Mouse (Mus musculus) lung, adult 18-20 months (tissue): ENCODE measurements around the gene Pcyt2.

Experiments
- DNase-seq, 2 experiments: peaks; one replicate each; pipeline ENCODE4 v3.0.0; 2022; ENCODE audit warnings: mixed read lengths in 2 of 2

The Pcyt2 gene

DNA sequence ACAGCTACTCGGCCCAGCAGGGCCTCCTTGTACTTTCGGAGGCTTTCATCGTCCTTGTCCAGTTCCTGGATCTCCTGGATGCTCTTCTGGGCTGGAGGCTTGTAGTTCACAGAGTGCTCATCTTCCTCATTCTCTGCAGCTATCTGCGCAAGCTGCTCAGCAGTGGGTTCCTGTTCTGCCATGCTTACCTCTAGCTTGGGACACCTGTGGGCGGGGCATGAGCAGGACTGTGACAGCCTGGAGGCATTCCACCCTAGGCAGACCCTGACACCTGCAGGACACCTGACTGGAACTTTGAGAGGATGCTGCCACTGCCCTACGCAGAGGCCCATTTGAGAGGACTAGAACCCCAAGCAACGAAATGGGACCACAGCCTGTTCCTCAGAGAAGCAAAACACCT, 37.5 kb downstream of the Pcyt2 start:
- peak; percentile 43 to 51 for DNase-seq

DNA sequence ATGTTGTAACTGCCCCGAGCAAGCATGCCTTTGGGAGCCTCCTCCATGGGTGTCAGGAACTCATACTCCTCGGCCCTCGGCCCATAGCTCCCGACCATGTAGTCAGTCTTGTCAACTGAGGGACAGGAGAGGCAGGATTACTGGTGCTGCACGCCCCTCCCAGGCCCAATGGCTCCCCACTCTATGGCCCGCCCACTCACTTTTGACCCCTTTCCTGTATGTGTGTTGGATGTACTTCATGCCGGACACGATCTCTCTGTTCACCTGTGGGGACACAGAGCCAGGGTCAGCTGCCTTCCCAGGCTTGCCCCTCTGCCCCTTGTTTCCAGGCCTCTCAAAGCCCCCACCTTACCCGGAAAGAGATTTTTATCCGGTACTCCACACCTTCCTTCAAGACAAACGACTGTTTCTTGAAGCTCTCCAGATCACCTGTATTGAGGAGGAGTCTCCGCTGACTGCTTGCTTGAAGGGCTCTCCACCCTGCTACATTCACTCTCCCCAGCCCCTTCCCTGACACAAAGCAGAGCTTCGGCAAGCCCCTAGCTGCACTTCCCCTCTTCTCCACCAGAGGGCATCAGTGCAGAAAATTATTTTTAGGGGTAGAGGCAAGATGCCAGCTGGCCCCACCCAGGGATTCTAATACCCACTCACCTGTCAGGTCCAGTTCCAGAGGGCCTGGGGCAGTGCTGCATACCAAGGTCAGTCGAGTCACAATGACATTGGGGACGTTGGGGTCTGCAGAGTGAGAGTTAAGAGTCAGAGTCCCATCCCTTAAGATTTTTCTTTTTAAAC, 38.2 kb downstream of the Pcyt2 start:
- peak; percentile 67 to 78 for DNase-seq

DNA sequence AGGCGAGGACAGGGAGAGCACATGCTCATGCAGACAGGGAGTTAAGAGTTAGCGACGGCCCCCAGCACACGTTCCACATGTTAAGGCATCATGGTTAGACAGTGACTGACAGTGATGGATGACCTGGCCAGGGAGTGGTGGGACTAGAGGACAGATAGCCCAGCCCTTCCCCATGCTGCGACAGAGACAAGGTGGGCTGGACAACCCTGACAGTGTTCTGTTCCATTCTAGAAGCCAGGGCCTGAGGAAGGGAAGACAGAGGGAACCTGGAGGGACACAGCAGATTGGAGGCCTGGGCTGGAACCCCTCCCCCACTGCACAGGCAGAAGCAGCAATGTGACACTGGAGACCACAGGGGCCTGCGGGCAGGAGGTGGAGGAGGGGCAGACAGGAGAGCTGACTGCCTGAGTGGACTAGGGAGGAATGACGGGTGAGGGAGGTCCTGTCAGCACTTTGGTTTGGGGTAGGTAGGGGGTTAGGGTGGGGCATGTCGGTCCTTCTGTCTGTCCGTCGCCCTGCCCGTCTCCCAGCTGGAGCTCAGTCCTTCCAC, 39.0 kb downstream of the Pcyt2 start:
- peak in 1 of 2 experiments; percentile 18 for DNase-seq

DNA sequence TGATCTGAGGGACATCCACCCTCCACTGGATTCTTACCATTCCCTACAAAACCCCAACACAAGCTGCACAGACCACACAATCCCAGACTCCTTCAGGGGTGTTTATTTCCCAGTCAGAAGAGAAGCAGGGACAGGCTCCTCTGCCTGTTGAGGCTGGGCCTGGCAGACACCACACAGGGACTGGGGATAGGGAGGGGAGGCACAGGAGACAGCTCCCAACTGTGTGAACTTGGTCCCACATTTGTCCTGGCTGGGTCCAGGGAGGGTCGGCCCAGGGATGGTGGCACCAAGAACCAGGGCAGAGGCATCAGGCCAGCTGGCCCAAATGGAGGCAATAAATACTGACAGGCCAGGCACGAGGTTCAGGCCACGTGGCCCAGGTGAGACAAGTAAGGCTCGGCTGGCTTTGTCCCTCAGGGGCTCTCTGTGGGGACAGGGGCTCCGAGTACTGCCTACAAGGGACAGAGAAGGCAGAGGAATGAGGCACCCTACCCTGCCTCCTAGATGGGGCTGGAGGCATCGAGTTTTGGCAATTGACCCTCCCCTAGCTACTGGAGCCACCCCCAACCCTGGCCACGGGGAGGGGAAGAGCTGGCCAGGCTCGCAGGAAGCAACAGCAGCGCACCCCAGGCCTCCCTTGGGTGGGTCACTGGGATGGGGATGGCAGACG, 39.6 kb downstream of the Pcyt2 start:
- no peak for DNase-seq

DNA sequence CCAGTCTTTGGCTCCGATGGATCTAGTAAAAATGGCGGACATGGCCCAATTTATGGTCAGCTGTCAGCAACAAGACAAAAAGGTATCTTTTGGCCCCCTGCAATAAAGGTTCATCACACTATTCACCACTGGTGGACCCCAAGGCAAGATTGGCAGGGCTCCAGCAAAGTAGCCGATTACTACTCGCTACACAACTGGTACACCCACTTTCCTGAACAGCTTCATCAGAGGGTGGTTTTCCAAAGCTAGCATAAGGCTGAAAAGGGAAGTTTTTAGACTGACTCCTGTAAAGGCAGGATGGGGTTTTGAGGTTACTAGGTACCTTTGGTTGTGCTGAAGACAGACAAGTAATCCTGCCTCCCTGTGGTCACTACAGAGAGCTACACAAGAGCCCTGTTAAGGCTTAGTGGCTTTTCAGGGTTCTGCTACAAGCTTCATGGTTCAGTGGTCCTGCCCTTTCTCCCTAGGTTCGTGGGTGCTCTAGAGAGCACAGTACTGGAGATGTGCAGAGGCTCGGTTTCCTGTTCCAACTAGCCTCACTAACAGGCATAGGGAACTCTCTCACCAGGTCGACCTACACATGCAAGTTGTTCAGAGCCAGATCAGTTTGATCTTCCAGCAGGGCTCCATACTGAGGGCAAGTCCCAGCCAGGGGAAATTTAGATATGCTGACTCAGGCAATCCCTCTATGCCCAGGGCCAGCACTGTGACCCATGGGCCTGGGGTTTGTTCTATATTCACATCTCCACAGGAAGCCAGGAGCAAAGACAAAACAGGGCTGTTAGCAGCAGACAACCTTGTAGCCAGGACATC, 40.3 kb downstream of the Pcyt2 start:
- no peak for DNase-seq

DNA sequence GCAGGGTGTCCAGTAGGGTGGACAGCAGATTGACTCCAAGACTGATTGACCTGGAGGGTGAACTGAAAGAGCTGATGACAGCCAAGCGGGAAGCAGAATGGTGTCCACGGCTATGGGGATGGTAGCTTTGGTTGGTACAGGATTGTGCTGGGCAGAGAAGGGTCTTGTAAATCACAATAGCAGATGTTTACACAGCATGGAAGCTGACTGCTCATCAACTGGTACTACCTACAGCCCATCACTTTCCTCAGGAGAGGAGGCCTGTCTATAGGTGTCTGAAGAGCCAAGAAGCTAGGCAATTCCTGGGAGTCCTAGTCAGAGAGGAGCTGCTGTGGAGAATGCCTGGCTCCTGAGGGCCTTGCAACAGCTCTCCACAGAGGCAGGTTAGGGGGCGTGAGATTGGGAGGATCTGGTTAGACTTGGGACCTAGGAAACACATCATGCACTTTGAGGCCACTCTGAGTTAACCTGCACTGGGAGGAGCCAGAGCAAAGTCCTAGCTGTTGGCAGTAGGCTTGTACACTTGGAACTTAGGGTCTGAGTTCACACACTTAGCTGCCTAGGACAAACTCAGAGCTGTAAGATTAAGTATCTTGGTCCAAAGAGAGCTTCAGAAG, 41.3 kb downstream of the Pcyt2 start:
- DNase-seq, result no peak

DNA sequence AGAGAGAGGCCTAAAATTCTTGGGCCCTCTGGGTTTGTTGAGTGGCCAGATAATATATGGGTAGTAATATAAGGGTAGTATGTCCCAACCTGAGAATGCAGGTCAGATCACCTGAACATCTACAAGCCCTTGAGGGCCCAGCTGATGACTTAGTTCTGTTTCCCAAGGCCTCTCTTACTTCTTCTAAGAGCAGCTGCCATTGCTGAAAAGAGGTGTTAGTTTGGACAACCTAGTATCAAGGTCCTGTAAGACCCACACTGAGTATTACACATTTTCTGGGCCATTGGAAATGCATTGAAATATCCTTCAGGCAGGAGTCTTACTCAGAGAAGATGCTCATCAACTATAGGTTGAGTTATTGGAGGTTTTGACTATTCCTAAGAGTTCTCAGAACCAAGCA, 41.8 kb downstream of the Pcyt2 start:
- no peak for DNase-seq

DNA sequence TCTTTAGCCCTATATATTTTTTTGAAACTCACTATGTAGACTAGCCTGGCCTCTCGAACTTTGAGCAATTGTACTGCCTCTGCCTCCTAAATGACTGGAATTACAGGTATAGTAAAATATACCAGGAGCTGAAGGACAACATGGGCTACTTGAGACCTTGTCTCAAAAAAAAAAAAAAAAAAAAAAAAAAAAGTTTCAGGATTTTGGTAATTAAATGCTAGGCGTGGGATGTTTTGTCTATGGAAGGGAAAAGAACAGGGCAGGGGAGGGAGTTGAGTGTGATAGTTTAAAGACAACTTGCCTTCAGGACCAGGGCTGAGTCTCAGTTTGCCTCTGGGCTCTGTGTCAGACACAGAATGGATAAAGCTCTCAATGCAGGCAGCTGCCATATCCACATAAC, 42.7 kb downstream of the Pcyt2 start:
- no peak for DNase-seq

DNA sequence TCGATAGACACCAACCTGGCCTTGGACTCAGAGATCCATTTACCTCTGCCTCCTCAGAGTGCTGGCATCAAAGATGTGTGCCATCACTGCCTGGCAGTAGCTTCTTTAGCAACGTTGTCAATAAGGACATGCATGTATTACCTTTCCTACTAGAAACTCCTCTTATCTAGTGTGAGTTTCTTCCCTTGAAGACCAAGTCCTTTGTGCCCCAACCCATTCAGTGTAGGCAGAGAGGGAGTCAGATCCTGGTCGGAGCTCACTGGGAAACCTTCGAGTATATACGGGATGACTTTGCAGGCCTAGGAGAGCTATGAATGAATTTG, 43.5 kb downstream of the Pcyt2 start:
- DNase-seq, result no peak

DNA sequence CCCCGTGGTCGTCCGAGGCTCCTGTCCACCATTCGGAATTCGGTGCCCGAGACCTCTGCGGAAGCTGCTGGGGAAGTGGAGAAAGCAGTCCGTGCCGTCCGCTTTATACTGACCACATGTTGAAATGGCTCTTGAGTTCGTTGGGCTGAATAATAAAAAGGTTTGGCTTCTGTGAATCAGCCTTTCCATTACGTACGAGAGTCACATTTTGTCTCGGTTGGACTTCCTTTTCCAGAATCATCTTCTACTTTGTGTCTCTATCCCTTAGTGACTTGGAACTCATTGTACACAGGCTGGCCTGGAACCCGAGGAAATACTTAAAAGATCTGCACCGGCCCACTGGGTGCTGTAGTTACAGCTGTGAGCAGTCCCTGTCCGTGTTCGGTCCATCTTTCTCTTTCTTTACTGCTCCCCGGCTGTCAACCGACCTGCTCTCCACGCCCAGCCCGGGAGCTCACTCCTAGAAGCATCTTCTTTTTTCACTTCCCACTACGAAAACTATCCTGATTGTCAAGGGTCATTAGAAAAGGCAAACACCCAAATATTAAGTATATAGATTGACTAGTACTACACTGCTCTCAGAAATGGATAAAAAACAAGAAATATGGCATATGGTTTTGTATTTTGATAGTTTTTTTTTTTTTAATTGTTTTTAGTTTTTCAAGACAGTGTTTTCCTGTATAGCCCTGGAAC, 44.0 kb downstream of the Pcyt2 start:
- no peak for DNase-seq

DNA sequence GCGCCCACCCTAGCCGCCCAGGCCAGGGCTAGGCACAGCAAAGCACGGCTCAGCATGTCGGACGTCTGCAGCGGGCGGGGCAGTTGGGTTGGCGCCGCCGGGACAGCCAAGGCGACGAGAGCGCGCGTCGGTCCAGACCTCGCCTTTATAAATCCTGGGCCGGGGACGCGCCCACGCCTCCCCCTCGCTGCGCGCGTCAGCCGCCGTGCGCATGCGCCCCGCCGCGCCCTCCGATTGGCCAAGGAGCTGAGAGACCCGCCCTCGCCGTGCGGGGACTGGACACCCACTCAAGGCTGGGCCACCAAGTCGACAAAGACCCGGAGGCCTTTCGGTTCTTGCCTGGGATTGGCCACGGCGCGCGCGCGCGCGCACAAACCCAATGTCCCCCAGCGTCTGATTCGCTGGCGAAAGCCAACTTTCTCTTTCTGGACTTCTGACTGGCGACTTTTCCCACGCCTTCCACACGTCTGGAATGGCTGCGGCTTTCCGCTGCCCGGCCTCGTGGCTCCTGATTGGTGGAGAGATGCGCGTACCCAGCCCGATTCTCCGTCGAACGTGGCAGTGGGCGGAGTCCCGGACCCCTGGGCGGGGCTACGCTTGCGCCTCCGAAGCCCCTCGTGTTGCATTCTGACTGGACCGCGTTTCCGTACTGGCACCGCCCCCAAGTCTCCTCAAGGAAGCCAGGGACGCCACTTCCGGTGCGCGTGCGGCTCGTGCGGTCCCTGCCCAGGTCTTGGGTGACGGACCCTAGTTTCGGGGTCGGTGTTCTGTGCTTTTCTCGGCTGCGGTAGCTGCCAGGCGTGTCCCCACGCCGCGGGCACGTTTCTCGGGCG, 44.8 kb downstream of the Pcyt2 start, which contains the start of gene P4hb:
TSS of gene P4hb (minus strand) at position 502 of the 833 bp plus-strand sequence.
- DNase-seq, result peak; percentile 100

DNA sequence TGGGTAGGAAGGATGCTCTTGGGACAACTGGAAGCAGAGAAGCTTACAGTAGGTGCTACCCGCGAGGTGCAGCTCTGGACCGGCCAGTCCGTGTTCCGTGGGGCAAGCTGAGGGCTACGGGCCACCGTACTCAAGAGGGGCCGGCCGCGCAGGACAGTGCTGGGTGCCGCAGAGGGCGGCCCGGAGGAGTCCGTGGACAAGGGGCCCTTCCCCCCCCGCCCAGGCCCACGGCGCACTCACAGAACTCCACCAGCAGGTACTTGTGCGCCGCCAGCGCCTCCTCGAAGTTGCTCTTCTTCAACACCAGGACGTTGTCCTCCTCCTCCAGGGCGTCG, 45.4 kb downstream of the Pcyt2 start:
- peak in 1 of 2 experiments; percentile 34 for DNase-seq

DNA sequence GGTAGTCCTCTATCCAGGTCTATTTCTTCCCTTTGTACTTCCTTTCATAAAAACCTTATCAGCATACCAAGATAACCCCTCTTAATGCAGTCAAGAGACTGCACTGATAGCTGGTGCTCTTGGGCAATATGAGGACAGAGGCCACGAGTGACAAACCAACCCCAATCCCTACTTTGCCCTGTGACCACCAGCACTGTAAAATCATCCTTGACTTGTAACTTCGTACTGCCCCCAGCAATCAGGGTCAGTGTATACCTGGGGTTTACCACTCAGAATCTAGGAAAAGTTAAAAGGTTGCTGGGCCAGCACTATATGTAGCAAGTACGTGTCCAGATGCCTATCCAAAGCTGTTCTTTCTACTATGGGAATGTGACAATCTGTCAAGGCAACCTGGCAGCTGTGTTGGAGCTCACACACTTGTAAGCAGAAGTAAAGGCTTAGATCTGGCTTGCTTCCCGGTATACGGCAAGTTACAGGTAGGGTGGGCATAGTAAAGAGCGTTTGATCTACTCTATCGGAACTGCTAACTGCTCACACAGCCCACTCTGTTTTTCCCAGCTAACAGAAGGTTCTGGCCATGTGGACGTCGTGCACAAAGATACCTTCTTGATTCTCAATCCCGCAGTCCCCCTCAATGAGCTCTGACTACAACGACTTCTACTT, 45.9 kb downstream of the Pcyt2 start:
- DNase-seq, result no peak

DNA sequence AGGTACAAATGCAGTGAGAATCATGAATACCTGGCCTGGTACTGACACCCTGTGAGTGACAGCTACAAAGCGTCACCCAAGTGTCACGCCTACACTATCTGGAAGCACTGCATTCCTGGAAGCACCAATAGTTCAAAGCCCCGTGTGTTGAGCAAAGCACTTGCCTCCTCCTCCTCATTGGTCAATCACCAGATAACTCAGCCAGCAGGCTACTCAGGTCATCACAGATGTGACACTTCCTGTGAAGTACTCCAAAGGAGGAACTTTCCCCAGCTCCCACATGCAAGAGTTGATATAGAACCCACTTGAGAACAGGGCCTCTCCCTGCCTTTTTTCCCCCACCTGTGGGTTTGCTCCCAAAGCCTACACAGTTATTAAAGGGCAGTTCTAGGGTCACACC, 46.6 kb downstream of the Pcyt2 start:
- no peak for DNase-seq

DNA sequence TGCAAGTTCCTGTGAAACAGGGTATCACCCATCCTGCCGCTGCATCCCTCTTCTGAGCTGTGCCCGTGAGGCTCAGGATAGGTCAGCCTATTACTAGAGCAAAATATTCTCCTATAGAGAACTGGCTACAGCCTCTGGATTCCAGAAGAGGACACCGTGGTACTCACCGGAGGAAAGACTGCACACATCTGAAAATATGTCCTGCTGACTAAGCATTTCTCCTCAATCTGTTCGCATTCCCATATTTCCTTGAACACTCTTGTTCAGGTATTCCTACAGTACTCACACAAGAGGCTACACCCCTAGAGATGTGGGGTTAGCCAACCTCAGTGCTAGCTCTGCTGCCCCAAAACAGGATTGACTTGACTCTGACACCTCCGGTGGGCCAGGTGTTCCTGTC, 49.4 kb downstream of the Pcyt2 start:
- DNase-seq, result no peak

DNA sequence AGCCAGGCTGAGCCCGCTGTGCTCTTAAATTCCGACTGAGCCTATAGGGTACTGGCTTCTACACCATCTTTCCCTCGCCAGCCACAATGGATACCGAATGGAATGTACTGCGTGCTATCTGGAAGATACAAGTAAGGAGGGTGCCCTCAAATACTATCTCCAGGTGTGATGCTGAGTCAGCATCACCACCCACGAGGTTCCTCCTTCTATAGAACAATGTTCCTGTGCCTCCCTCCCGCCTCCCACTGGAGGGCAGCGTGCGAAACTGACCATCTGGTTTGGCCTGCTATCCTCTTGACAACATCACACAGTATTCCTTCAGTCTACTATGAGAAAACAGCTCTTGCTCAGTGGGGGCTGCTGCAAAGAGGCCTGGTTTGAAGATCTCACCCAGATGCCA, 52.6 kb downstream of the Pcyt2 start:
- DNase-seq, result no peak

DNA sequence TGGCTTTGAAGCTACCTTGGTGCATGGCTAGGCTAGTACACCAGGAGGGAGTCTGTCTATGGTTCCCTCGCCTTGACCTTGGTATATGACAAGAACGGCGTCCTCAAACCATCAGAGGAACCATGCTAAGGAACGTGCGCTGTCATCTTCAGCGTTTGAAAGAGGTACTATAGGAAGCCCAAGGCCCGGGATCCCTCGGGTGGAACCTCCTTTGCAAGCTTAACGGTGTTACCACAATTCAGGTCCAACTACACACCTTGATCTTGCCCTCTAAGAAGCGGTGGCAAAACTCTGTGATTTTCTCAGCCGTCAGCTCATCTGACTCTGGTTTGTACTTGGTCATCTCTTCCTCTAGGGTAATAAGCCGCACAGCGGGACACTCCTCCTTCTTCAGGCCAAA, 54.8 kb downstream of the Pcyt2 start:
- DNase-seq, result no peak

DNA sequence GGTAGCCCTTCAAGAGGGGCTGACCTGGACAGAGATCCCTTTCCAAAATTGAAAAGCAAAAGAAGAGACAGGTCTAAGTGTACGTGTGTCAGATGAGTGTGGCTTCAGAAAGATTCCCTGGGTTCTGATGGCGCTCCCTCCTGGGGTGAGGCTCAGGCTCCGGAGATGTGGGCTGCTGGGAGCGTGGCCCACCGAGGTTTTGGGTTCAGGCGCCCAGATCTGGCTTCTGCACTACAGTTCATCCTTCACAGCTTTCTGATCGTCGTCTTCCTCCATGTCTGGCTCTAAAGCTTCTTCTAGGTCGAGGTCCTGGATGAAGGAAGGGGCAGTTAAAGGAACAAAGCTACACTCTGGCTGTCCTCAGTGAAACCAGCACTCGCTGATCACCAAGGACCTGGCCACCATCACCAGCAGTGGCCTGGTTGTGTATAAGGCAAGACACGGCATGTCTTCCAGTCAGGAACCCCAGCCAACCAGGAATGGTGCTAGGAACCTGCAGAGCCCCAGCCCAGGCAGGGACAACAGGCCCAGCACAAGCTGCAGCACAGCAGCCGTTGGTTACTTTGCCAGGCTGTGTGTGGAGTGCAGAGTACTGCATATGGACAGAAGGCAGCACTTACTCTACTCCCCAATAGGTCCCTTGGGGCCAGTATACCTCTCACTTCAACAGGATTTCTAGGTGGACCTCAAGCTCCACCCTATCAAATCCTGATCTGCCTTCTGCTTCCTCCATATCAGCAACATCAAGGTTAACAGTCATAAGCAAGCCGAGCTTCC, 56.6 kb downstream of the Pcyt2 start:
- no peak for DNase-seq
